Mouse (Mus musculus): ENCODE results near the gene Gal3st2. TPM values are rescaled to one million over a fixed set of nuclear protein-coding genes. Genes with fewer than 3 reads are reported as not detected.

The Gal3st2 gene
- polyA plus RNA-seq (2012; rRNA removed): 0.06 and 0.12 TPM in 2 replicates

GRCm38 (mm10) chr1:93861048-93861447 lies at the start of gene Gal3st2:
TSS of gene Gal3st2 (plus strand) at chr1:93861306.

GRCm38 (mm10) chr1:93824609-93825008 lies 36.5 kb upstream of the Gal3st2 start, which contains the start of gene D2hgdh:
TSS of gene D2hgdh (plus strand) at chr1:93824909.

GRCm38 (mm10) chr1:93918011-93918410 lies 56.9 kb downstream of the Gal3st2 start, which contains the start of gene Gal3st2b:
TSS of gene Gal3st2b (plus strand) at chr1:93918311.

Other genes with a start within 250 kb of the Gal3st2 start
- gene Stk25, start 202.6 kb upstream of the Gal3st2 start, polyA plus RNA-seq (2012; rRNA removed): 199 and 216 TPM in 2 replicates
- 25.8 and 29.7 TPM in 2 replicates for gene Bok, start 175.6 kb upstream of the Gal3st2 start, polyA plus RNA-seq (2012; rRNA removed)
- gene Atg4b, start 109.8 kb upstream of the Gal3st2 start, polyA plus RNA-seq (2012; rRNA removed): 71.3 and 72.7 TPM in 2 replicates
- gene Thap4, start 106.4 kb upstream of the Gal3st2 start, polyA plus RNA-seq (2012; rRNA removed): 35.8 and 41.4 TPM in 2 replicates
- 288 and 293 TPM in 2 replicates for gene Dtymk, start 59.4 kb upstream of the Gal3st2 start, polyA plus RNA-seq (2012; rRNA removed)
- gene Ing5, start 57.3 kb upstream of the Gal3st2 start, polyA plus RNA-seq (2012; rRNA removed): 17.4 and 27.6 TPM in 2 replicates
- 14.8 and 19.2 TPM in 2 replicates for gene D2hgdh, start 36.4 kb upstream of the Gal3st2 start, polyA plus RNA-seq (2012; rRNA removed)
- gene Gal3st2b, start 57.0 kb downstream of the Gal3st2 start, polyA plus RNA-seq (2012; rRNA removed): 0.06 TPM in 1 of 2 replicates, not detected in the other
- 0.01 TPM in 1 of 2 replicates, not detected in the other for gene Gal3st2c, start 129.2 kb downstream of the Gal3st2 start, polyA plus RNA-seq (2012; rRNA removed)
- gene Neu4, start 159.1 kb downstream of the Gal3st2 start, polyA plus RNA-seq (2012; rRNA removed): not detected in 2 replicates
- gene Pdcd1, start 191.2 kb downstream of the Gal3st2 start, polyA plus RNA-seq (2012; rRNA removed): 0.05 TPM in 1 of 2 replicates, not detected in the other

All from central nervous system, embryonic 11.5 days (tissue).